Mouse (Mus musculus): ENCODE data around the gene Ppp1r1c. TPM values are rescaled to one million over a fixed set of nuclear protein-coding genes. Genes with fewer than 3 reads are reported as not detected.
"Not testable (repeated sequence)": the region's sequence is repeated elsewhere in the genome, so short reads cannot be mapped to it uniquely, and the experiment has no call there.

Gene Ppp1r1c
- polyA plus RNA-seq, 1 experiment from 2014 or later: 0.14 TPM

DNA sequence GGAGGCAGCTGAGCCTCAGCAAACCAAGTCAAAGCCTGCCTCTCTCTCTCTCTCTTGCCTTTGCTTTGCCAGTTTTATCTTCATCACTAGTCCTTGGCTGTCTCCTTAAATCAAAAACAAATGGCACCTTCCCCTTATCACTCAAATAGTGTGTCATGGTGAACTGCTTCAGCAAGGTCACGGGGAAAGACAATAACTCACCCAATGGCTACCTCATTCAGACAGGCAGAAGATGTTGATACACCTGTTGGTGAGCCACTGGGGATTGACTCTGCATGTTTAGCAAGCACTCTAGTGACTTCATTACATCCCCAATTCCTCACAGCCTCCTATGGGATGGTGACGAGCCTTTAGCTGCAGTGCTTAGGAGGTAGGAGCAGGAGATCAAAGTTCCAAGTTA, 89.9 kb downstream of the Ppp1r1c start:
- Histone ChIP-seq H3K27ac (no peak overlapping the region), H3K4me3 (no peak overlapping the region), H3K4me1 (no peaks in the 10 kb centered on the region), H3K9ac (no peak overlapping the region), H3K9me3 (no peaks in the 10 kb centered on the region), H3K4me2 (no peak overlapping the region), H3K36me3 (no peaks in the 10 kb centered on the region), H3K27me3 (no peaks in the 10 kb centered on the region)
- 67% methylated on average over 2 of the region's 2 CpGs for whole genome bisulfite sequencing
- ATAC-seq (ENCODE audit: insufficient number of reproducible peaks, low FRiP score, low TSS enrichment, low read depth): no peak

GRCm38 (mm10) chr2:79798627-79799026, 91.0 kb downstream of the Ppp1r1c start:
- no peak overlapping the region for H3K27ac ChIP-seq
- no peak for ATAC-seq (ENCODE audit: insufficient number of reproducible peaks, low FRiP score, low TSS enrichment, low read depth)
- H3K4me3 ChIP-seq: no peak overlapping the region
- no peak overlapping the region for H3K9ac ChIP-seq
- no peaks in the 10 kb centered on the region for H3K36me3 ChIP-seq
- H3K27me3 ChIP-seq: no peaks in the 10 kb centered on the region
- H3K4me1 ChIP-seq: no peaks in the 10 kb centered on the region
- 40% methylated on average over 7 of the region's 7 CpGs for WGBS
- H3K9me3 ChIP-seq: no peaks in the 10 kb centered on the region
- H3K4me2 ChIP-seq: no peak overlapping the region

GRCm38 (mm10) chr2:79815708-79816484, 108.3 kb downstream of the Ppp1r1c start:
- no peak overlapping the region for H3K27ac ChIP-seq
- H3K9ac ChIP-seq: no peak overlapping the region
- H3K4me1 ChIP-seq: no peaks in the 10 kb centered on the region
- H3K36me3 ChIP-seq: no peaks in the 10 kb centered on the region
- H3K27me3 ChIP-seq: no peaks in the 10 kb centered on the region
- 43% methylated on average over 3 of the region's 3 CpGs for WGBS
- no peaks in the 10 kb centered on the region for H3K9me3 ChIP-seq
- H3K4me2 ChIP-seq: no peak overlapping the region
- no peak overlapping the region for H3K4me3 ChIP-seq
- no peak for ATAC-seq (ENCODE audit: insufficient number of reproducible peaks, low FRiP score, low TSS enrichment, low read depth)

DNA sequence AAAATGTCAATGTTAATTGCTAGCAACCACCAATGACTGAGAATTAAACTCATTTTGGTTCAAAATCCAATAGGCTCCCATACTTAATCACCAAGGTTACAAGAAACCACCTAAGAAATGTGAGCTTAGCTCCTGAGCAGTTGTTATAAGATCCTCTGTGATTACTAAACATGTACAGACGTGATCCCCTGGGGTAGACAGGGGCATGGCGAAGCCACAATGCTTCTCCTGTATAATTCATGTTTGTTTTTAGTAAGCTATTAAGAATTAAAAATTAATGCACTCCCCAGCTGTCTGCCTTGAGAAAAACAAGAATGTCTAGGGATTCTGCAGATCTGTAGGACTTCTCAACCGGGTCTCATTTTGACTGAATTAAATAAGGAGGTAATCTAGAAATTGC, 112.0 kb downstream of the Ppp1r1c start:
- Histone ChIP-seq H3K27ac (no peak overlapping the region), H3K4me1 (no peaks in the 10 kb centered on the region), H3K36me3 (no peaks in the 10 kb centered on the region), H3K9me3 (no peaks in the 10 kb centered on the region), H3K27me3 (no peaks in the 10 kb centered on the region), H3K4me3 (no peak overlapping the region), H3K9ac (no peak overlapping the region), H3K4me2 (no peak overlapping the region)
- WGBS: 65% methylated on average over 3 of the region's 3 CpGs
- no peak for ATAC-seq (ENCODE audit: insufficient number of reproducible peaks, low FRiP score, low TSS enrichment, low read depth)

- H3K4me3 ChIP-seq: no peak overlapping the region
- ATAC-seq (ENCODE audit: insufficient number of reproducible peaks, low FRiP score, low TSS enrichment, low read depth): no peak
- no peaks in the 10 kb centered on the region for H3K9me3 ChIP-seq
- WGBS: 59% methylated on average over 4 of the region's 4 CpGs
- H3K27me3 ChIP-seq: no peaks in the 10 kb centered on the region
- H3K27ac ChIP-seq: no peak overlapping the region
- H3K9ac ChIP-seq: no peak overlapping the region
- H3K36me3 ChIP-seq: no peaks in the 10 kb centered on the region
- no peaks in the 10 kb centered on the region for H3K4me1 ChIP-seq
- no peak overlapping the region for H3K4me2 ChIP-seq
These were observed 118.3 kb downstream of the Ppp1r1c start for GRCm38 (mm10) chr2:79825853-79826252.

- ATAC-seq (ENCODE audit: insufficient number of reproducible peaks, low FRiP score, low TSS enrichment, low read depth): no peak
- no peaks in the 10 kb centered on the region for H3K4me1 ChIP-seq
- no peak overlapping the region for H3K4me3 ChIP-seq
- H3K4me2 ChIP-seq: no peak overlapping the region
- no peaks in the 10 kb centered on the region for H3K36me3 ChIP-seq
- H3K9me3 ChIP-seq: no peaks in the 10 kb centered on the region
- H3K27me3 ChIP-seq: no peaks in the 10 kb centered on the region
- H3K9ac ChIP-seq: no peak overlapping the region
- 61% methylated on average over 6 of the region's 6 CpGs for WGBS
- H3K27ac ChIP-seq: no peak overlapping the region
These were observed 131.5 kb downstream of the Ppp1r1c start for GRCm38 (mm10) chr2:79839090-79839489.

DNA sequence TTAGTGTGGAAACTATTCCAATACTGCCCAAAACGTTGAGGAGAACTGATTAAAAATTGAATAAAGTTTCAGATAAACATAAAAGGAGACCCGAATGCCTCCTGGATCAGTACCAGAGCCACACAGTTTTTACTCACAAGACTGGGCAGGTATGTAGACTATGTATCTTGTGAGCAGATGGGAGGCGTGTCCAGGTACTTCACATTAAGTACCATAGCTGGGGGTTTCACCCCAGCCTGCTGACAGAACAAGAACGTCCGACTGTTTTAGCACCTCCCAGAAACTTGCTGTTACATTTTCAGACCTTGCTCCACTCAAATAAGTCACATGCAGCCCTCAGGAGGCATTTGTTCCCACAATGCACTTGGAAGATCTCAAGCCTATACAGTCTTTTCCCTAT, 131.9 kb downstream of the Ppp1r1c start:
- Histone ChIP-seq H3K27me3 (no peaks in the 10 kb centered on the region), H3K4me2 (no peak overlapping the region), H3K4me3 (no peak overlapping the region), H3K4me1 (no peaks in the 10 kb centered on the region), H3K27ac (no peak overlapping the region), H3K9ac (no peak overlapping the region), H3K9me3 (no peaks in the 10 kb centered on the region), H3K36me3 (no peaks in the 10 kb centered on the region)
- 54% methylated on average over 5 of the region's 5 CpGs for WGBS
- no peak for ATAC-seq (ENCODE audit: insufficient number of reproducible peaks, low FRiP score, low TSS enrichment, low read depth)

DNA sequence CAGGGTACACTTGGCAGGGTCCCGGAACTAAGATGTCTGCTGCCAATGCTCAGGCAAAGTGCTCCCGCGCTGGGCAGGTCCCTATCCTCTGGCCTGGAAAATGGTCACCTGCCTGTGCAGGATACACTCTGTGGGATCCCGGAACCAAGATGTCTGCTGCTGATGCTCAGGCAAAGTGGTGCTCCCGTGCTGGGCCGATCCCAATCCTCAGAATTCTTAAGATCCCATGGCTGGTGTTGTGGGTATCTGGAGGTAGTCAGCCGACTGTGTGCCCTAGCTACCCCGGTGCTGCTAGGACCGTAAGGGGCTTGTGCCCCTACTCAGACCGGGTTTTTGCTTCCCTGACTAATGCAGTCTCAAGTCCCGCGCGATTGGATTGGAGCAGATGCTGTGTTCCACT, 139.8 kb downstream of the Ppp1r1c start:
- H3K9ac ChIP-seq; H3K36me3 ChIP-seq; H3K27me3 ChIP-seq; H3K4me2 ChIP-seq; H3K4me1 ChIP-seq; H3K27ac ChIP-seq; H3K9me3 ChIP-seq; ATAC-seq (ENCODE audit: insufficient number of reproducible peaks, low FRiP score, low TSS enrichment, low read depth); H3K4me3 ChIP-seq: not testable (repeated sequence)
- 86% methylated on average over 13 of the region's 13 CpGs for WGBS

DNA sequence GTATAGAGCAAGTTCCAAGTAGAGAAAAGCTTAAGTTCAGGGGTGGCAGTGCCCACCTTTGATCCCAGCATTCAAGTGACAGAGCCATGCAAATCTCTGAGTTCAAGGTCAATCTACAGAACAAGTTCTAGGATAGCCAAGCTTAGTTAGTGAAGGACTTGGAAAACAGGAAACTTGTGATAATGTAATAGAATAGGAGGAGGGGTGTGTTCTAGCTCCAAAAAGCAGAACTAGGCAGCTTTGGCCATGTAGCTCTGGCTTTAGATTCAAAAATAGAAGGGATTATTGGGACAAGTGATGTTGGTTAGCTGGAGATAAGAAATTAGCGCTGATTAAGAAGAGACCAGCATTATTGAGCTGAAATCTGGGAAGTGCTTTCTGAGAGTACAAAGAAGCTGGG, 149.3 kb downstream of the Ppp1r1c start:
- Histone ChIP-seq H3K27ac (no peak overlapping the region), H3K9me3 (no peaks in the 10 kb centered on the region), H3K4me2 (no peak overlapping the region), H3K9ac (no peak overlapping the region), H3K27me3 (no peaks in the 10 kb centered on the region), H3K4me3 (no peak overlapping the region), H3K4me1 (no peaks in the 10 kb centered on the region), H3K36me3 (no peaks in the 10 kb centered on the region)
- ATAC-seq (ENCODE audit: insufficient number of reproducible peaks, low FRiP score, low TSS enrichment, low read depth): no peak
- 95% methylated on average over 1 of the region's 1 CpGs for WGBS

GRCm38 (mm10) chr2:79865275-79865999, 157.9 kb downstream of the Ppp1r1c start:
- no peaks in the 10 kb centered on the region for H3K36me3 ChIP-seq
- 0 out of 2 replicates have a peak, but pooled peaks cover 4% of the 10 kb centered on the region for H3K27me3 ChIP-seq
- H3K4me1 ChIP-seq: no peaks in the 10 kb centered on the region
- H3K27ac ChIP-seq: no peak overlapping the region
- no peaks in the 10 kb centered on the region for H3K9me3 ChIP-seq
- H3K4me2 ChIP-seq: no peak overlapping the region
- no peak for ATAC-seq (ENCODE audit: insufficient number of reproducible peaks, low FRiP score, low TSS enrichment, low read depth)
- 38% methylated on average over 9 of the region's 9 CpGs for WGBS
- no peak overlapping the region for H3K9ac ChIP-seq
- no peak overlapping the region for H3K4me3 ChIP-seq

Measured in limb, embryonic 15.5 days (tissue).